Mouse (Mus musculus) kidney, adult 2 months (tissue): ENCODE results near the gene Cma1.

ENCODE experiments used
- CTCF ChIP-seq: fragments of 200-500 bp; conservative IDR thresholded peaks from 2 replicates; pipeline ENCODE4 v1.5.1; 2011; ENCODE audit warnings: low read depth, mild to moderate bottlenecking, control low read depth, low read length, moderate library complexity, mixed read lengths; ENCODE audit not compliant: insufficient read depth, insufficient read length
- POLR2A ChIP-seq: fragments of 200-500 bp; IDR thresholded peaks from one replicate; pipeline ENCODE4 v1.6.1; 2011; ENCODE audit warnings: low read depth, low read length, control low read depth

DNA sequence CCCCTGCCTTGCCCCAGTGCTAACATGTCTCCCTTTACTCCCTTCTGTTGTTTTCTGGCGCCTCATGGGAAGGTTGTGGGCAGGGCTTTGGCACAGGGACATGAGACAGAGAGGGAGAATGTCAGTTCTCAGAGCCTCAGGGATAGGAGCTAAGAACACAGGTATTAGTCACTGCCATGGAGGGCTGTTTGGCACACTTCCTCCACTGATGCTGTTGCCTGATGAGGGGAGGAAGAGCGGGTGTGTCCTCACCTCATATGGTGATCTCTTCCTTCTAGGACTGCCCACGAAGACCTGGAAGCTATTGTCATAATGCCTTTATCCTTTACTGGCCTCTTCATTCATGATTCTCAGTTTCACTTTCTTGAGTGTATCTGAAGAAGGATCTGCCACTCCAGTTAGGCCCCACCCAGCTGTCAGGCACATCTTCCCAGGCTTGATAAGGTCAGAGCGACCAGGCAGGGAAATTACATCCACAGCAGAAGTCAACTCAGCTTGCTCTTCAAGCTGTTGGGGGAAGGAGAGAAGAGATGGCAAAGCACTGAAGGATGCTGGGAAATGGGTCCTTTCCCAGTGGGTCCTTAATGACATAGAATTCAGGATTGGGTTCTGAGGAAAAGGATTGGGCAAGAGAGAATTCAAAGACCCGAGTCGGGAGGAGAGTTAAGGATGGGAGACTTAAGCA, 6.0 kb upstream of the Cma1 start, which contains the start of gene Cma2:
- no peak for TF ChIP-seq POLR2A
- no peak for TF ChIP-seq CTCF
